Mouse (Mus musculus): Measurements from ENCODE around the gene Bcdin3d. TPM values are rescaled to one million over a fixed set of nuclear protein-coding genes. Genes with fewer than 3 reads are reported as not detected.
"Not testable (repeated sequence)": the region's sequence is repeated elsewhere in the genome, so short reads cannot be mapped to it uniquely, and the experiment has no call there.

The Bcdin3d gene
- total RNA-seq, 1 experiment from 2014 or later: 7.3 TPM

DNA sequence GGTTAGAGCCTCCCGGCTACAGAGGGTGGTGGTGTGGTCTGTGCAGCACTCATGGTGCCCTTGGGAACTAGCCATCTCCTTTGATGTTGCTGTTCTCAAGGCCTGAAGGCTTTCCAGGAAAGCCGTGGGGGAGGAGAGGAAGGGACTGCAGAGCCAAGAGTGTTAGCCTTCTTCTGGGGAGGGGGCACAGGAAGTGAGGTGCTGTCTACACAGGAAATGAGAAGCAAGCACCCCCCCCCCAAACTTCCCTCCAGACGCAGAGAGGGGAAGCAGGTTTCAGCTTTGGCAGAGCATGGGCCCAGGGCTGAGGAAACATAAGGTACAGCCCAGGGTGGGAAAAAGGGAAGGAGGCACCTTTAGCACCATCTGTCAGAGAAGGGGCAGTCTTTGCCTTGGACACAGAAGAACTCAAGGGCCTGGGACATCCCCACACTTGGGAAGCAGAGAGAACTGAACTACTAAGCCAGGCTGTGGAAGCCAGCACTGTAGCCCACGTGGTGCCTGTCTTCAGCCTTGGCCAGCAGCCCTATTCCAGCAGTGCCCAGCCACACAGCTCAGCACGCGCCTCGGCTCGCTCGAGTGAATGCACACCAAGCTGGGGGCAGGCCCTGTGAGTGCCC lies 25.3 kb downstream of the Bcdin3d start:
- no peak for ATAC-seq (replicated peaks; ENCODE audit: insufficient number of reproducible peaks, low FRiP score, low TSS enrichment, poor library complexity, severe bottlenecking)

DNA sequence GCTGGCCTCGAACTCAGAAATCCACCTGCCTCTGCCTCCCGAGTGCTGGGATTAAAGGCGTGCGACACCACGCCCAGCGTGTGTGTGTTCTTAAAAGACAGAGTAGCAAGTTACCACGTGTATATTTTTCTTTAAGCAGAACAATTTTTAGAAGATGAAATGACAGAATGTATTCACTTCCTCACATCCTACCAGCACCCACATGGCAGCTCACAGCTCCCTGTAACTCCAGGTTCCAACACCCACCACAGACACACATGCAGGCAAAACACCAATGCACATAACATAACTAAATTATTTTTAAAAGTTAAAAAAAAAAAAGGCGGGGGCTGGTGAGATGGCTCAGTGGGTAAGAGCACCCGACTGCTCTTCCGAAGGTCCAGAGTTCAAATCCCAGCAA lies 28.4 kb downstream of the Bcdin3d start:
- ATAC-seq (replicated peaks; ENCODE audit: insufficient number of reproducible peaks, low FRiP score, low TSS enrichment, poor library complexity, severe bottlenecking): not testable (repeated sequence)

- ATAC-seq (replicated peaks; ENCODE audit: insufficient number of reproducible peaks, low FRiP score, low TSS enrichment, poor library complexity, severe bottlenecking): no peak
These were observed 29.0 kb downstream of the Bcdin3d start for GRCm38 (mm10) chr15:99445567-99445966.

- no peak for ATAC-seq (replicated peaks; ENCODE audit: insufficient number of reproducible peaks, low FRiP score, low TSS enrichment, poor library complexity, severe bottlenecking)
These were observed 32.2 kb downstream of the Bcdin3d start for GRCm38 (mm10) chr15:99442358-99442757.

DNA sequence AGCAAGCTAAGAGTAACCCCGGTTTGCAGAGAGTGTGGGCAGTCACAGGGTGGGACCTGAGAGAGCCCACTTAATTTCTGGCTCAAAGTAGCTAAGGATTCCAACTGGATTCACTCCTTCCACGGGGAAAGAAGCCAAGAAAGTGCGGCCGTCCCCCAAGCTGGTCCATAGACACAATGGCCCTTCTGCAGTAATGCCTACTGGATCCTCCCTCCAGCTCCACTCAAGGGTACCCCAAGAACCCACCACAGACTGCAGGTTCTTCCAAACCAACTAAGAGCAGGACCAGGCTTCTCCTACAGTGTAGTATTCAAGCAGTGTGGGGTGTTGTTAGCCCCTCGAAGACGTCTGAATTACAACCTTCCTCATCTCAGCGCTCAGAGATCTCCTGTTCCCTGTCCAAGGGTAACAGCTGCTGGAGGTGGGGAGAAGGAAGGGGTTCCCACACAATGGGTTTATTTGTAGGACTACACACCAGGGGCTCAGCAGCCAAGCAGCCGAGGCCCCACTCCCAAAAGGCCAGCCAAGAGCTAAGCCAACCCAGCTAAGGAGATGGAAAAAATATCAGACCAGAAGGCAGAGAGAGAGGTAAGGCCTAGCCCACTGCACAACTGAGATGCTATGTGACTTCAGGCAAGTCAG lies 33.6 kb downstream of the Bcdin3d start:
- ATAC-seq (replicated peaks; ENCODE audit: insufficient number of reproducible peaks, low FRiP score, low TSS enrichment, poor library complexity, severe bottlenecking): no peak

GRCm38 (mm10) chr15:99440112-99440815 lies 34.3 kb downstream of the Bcdin3d start:
- no peak for ATAC-seq (replicated peaks; ENCODE audit: insufficient number of reproducible peaks, low FRiP score, low TSS enrichment, poor library complexity, severe bottlenecking)

- ATAC-seq (replicated peaks; ENCODE audit: insufficient number of reproducible peaks, low FRiP score, low TSS enrichment, poor library complexity, severe bottlenecking): no peak
These were observed 35.4 kb downstream of the Bcdin3d start for GRCm38 (mm10) chr15:99438966-99439698.

DNA sequence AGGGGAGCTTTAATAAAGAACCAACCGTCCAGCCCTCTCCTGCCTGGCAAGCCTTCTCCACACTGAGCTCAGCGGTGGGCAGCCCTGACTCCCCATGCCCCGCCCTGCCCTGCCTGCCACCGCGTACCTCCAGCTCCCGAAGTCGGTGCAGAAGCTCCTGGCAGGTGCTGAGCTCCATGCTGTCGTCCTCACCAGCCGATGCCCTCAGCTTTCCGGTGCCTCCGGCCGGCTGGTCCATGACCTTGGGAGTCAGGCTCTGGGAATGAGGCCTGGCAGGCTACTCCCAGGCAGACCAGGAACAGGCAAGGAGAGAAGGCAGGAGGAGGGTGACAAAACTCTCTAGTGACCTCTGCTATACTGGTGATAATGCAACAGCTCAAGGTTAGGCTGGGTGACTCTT lies 40.6 kb downstream of the Bcdin3d start:
- no peak for ATAC-seq (replicated peaks; ENCODE audit: insufficient number of reproducible peaks, low FRiP score, low TSS enrichment, poor library complexity, severe bottlenecking)

DNA sequence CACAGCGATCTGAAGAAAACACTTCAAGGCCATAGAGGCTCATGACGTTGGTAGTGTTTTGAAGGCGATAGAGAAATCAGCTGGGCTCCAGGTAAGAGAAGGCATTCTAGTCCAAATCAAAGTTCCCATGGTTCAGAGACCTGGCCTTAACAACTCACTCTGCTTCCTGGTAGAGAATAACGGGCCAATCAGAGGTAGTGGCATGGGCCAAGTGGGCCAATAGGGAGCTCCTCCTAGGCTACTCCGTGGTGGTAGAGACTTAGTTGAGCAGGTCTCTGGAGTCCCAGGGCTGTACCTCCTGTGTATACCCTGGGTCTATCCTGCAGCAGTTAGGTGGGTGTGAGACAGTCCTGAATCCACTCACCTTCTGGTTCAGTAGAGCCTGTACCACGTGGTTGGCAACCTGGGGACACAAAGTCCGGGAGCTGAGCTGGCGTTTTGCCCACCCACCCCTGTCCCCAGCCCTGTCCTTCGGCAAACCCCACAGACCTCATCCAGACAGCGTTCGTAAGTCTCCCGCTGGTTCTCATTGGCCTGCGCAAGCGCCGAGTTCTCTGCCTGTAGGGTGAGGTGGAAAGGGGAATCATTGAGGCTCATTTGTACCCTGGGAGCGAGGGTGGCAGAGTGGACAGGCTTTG lies 41.3 kb downstream of the Bcdin3d start:
- no peak for ATAC-seq (replicated peaks; ENCODE audit: insufficient number of reproducible peaks, low FRiP score, low TSS enrichment, poor library complexity, severe bottlenecking)

DNA sequence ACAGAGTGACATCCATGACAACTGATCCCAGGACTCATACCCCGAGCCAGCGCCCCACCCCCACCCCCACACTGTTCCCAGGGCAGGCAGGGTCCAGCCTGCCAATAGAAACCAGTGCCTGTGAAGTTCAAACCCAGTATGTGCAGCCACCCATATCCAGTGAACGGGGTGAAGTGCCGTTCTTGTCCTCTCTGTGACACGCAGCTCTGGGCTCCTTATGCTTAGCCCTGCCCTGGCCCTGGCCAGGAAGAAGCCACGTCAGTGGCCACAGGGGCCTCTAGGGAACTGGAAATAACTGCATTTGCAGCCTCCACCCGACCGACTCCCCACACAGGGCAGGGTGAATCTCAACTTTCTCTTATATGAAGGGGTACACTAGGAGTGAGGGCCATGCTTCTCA lies 42.6 kb downstream of the Bcdin3d start:
- ATAC-seq (replicated peaks; ENCODE audit: insufficient number of reproducible peaks, low FRiP score, low TSS enrichment, poor library complexity, severe bottlenecking): no peak

GRCm38 (mm10) chr15:99431504-99431903 lies 43.0 kb downstream of the Bcdin3d start:
- no peak for ATAC-seq (replicated peaks; ENCODE audit: insufficient number of reproducible peaks, low FRiP score, low TSS enrichment, poor library complexity, severe bottlenecking)

GRCm38 (mm10) chr15:99431063-99431462 lies 43.5 kb downstream of the Bcdin3d start:
- ATAC-seq (replicated peaks; ENCODE audit: insufficient number of reproducible peaks, low FRiP score, low TSS enrichment, poor library complexity, severe bottlenecking): no peak

GRCm38 (mm10) chr15:99430394-99430793 lies 44.1 kb downstream of the Bcdin3d start:
- ATAC-seq (replicated peaks; ENCODE audit: insufficient number of reproducible peaks, low FRiP score, low TSS enrichment, poor library complexity, severe bottlenecking): no peak

DNA sequence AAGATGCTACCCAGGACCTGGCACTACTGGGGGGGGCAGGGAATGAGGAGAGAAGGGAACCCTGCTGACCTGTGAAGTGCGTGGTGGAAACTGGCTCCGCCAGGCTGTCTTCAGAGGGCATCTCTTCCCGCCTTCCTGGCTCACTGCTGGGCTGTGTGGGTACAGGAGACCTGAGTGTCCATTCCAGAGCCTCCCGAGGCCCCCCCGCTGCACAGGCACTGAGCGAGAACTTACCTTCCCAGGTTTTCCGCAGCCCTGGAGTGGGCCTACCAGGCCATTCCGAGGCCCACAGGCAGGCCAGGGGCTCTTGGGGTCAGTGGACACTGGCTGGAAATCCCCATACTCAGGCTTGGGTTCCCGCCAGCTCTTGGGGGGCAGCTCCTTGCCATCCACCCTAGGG lies 50.6 kb downstream of the Bcdin3d start:
- no peak for ATAC-seq (replicated peaks; ENCODE audit: insufficient number of reproducible peaks, low FRiP score, low TSS enrichment, poor library complexity, severe bottlenecking)

- ATAC-seq (replicated peaks; ENCODE audit: insufficient number of reproducible peaks, low FRiP score, low TSS enrichment, poor library complexity, severe bottlenecking): no peak
These were observed 51.4 kb downstream of the Bcdin3d start for GRCm38 (mm10) chr15:99423131-99423530.

GRCm38 (mm10) chr15:99422551-99422950 lies 52.0 kb downstream of the Bcdin3d start:
- no peak for ATAC-seq (replicated peaks; ENCODE audit: insufficient number of reproducible peaks, low FRiP score, low TSS enrichment, poor library complexity, severe bottlenecking)

DNA sequence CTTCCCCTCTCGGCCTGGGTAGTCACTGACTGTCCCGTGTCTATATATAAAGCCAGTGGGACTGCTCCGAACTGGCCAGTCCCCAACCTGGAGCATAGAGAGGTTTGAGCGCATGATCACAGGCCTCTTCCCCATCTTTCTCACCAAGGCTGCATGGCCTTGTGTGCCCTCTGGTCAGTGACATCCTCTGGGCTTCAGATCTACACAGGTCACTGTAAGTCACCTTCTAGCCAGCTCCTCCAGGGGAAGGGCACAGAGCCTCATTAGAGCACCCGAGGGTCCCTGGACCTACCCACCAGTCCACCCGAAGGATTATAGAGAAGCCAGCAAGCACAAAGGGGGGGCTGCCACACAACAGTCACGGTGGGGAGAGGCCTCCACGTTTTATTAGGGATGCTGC lies 52.9 kb downstream of the Bcdin3d start:
- no peak for ATAC-seq (replicated peaks; ENCODE audit: insufficient number of reproducible peaks, low FRiP score, low TSS enrichment, poor library complexity, severe bottlenecking)

DNA sequence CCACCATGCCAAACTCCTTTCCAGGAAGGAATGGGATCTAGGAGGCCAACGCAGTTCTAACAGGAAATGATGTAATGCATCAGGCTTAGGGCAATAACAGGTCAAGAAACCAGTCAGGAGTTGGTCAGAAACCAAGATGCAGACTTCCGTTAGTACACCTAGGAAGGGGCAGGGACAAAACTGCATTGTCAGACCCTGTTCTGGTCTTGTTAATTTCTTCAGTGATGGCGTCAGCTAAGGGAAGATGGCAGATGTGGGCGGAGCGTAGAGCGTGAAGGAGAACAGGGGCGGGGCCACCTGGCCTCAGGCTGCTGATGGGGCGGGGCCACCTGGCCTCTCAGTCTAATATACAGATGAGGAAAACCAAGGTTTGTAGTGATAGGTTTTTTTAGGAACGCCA lies 53.4 kb downstream of the Bcdin3d start:
- no peak for ATAC-seq (replicated peaks; ENCODE audit: insufficient number of reproducible peaks, low FRiP score, low TSS enrichment, poor library complexity, severe bottlenecking)

DNA sequence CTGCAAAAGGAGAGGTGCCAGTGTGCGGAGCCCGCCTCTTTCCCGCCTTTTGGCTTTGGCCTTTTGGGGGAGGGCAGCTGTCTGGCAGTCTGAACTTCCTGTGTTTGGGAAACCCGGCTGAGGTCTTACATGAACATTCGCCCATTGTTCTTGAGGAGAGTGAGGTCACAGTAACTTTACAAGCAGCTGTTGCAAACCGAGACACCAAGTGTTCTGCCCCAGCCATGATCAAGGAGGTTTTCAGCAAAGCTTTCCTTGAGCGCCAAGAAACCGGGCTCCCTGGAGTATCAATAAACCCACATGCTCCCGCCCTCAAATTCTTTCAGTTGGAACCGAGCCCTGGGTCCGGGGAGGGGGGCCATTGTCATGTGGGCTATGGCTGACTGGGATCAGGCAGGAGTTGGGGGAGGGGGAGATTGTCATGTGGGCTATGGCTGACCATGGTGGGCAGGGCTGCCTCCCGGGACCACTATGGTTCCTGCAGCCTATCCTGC lies 54.0 kb downstream of the Bcdin3d start:
- ATAC-seq (replicated peaks; ENCODE audit: insufficient number of reproducible peaks, low FRiP score, low TSS enrichment, poor library complexity, severe bottlenecking): no peak

Data from monocyte, adult 5-6 weeks (primary cell).